Mouse (Mus musculus): ENCODE measurements around the gene Lmtk3. TPM values are rescaled to one million over a fixed set of nuclear protein-coding genes. Genes with fewer than 3 reads are reported as not detected.

Gene Lmtk3
- polyA plus RNA-seq, 1 experiment from 2014 or later: not detected

DNA sequence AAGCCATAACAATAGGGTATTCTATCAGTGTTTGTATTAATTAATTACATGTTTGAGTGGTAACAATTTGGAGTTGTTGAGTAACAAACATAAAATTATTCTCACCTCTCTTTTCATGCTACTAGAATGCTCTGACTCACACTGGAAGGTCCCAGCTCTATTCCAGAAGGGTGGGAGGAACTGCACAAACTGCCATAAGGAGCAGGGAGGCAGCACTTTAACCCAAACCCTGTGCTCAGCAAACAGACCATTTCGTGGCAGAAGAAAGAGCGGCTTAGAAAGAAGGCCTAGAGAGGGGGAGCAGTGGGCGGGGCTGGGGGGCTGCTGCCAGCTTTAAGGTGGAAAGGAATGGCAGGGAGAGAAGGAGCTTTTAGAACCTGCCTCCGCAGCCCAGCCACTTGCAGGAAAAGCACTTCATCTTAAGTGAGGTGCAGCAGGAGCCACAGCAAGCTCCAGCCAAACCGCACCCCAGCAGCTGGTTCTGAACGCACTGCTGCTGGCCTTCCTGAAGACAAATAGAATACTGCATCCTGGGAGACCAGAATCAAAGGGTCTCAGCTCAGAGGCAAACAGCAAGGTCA is 65.0 kb downstream of the Lmtk3 start:
- no peak for ATAC-seq (ENCODE audit: low read depth)
- H3K9ac ChIP-seq (ENCODE audit: low read depth, low read length): no peak overlapping the region
- H3K4me2 ChIP-seq (ENCODE audit: low read depth, low read length): no peak overlapping the region
- no peaks in the 10 kb centered on the region for H3K36me3 ChIP-seq (ENCODE audit: control insufficient read depth, insufficient read depth)
- H3K9me3 ChIP-seq (replicated peaks; ENCODE audit: control insufficient read depth, low read length): no peaks in the 10 kb centered on the region
- no peaks in the 10 kb centered on the region for H3K4me1 ChIP-seq (ENCODE audit: control insufficient read depth, low read depth, low read length)
- no peak overlapping the region for H3K27ac ChIP-seq (ENCODE audit: low read length)
- peaks cover 3% of the 10 kb centered on the region; the same call in 1 of the 2 replicates for H3K27me3 ChIP-seq (ENCODE audit: control insufficient read depth, insufficient read depth, low read depth, low read length)
- WGBS (ENCODE audit: insufficient replicate concordance): 31% methylated on average over 6 of the region's 6 CpGs
- H3K4me3 ChIP-seq (ENCODE audit: low read depth, low read length): no peak overlapping the region

DNA sequence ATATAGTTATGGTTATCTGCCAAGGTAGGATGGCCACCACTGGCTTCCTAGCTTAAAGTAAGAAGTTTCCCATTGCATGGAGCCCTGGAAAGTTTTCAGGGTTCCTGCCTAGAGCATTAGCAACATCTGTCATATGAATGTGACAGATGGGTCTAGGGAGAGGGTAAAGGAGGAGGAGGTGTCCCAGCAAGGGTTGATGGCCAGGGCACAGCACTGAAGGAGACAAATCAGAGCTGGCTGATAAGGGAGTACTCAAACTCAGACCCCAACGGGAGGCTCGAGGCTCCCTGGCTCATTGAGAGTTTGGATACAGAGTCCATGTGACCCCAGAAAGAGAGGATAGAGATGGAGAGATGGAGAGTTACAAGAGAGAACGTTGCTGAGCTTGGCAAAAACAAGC is 67.1 kb downstream of the Lmtk3 start:
- Histone ChIP-seq H3K27ac (ENCODE audit: low read length) (no peak overlapping the region), H3K4me1 (ENCODE audit: control insufficient read depth, low read depth, low read length) (no peaks in the 10 kb centered on the region), H3K27me3 (ENCODE audit: control insufficient read depth, insufficient read depth, low read depth, low read length) (peaks cover 3% of the 10 kb centered on the region; the same call in 1 of the 2 replicates), H3K9me3 (replicated peaks; ENCODE audit: control insufficient read depth, low read length) (no peaks in the 10 kb centered on the region), H3K36me3 (ENCODE audit: control insufficient read depth, insufficient read depth) (no peaks in the 10 kb centered on the region), H3K9ac (ENCODE audit: low read depth, low read length) (no peak overlapping the region), H3K4me3 (ENCODE audit: low read depth, low read length) (no peak overlapping the region), H3K4me2 (ENCODE audit: low read depth, low read length) (no peak overlapping the region)
- WGBS (ENCODE audit: insufficient replicate concordance): 44% methylated on average over 3 of the region's 3 CpGs
- ATAC-seq (ENCODE audit: low read depth): no peak

DNA sequence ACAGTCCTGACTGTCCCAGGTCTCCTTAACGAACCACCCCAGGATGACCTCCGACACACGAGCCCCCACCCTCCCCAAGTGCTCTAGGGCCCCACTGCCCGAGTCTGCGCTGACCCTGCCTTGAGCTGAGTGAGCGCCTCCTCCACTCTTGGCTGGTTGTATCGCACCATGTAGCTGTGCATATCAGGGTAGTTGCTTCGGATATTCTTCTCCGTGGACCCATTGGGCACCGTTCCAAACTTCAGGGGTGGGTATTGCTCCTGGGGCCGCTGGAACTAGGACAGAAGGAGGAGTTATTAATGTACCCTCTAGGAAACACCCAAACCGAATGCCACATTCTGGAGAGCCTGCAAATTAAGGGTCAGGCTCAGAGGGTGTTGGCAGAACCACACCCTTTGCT is 69.6 kb downstream of the Lmtk3 start:
- no peak overlapping the region for H3K4me3 ChIP-seq (ENCODE audit: low read depth, low read length)
- H3K4me2 ChIP-seq (ENCODE audit: low read depth, low read length): no peak overlapping the region
- no peaks in the 10 kb centered on the region for H3K4me1 ChIP-seq (ENCODE audit: control insufficient read depth, low read depth, low read length)
- 72% methylated on average over 12 of the region's 12 CpGs for WGBS (ENCODE audit: insufficient replicate concordance)
- H3K27me3 ChIP-seq (ENCODE audit: control insufficient read depth, insufficient read depth, low read depth, low read length): peaks cover 17% of the 10 kb centered on the region
- H3K9ac ChIP-seq (ENCODE audit: low read depth, low read length): no peak overlapping the region
- no peaks in the 10 kb centered on the region for H3K9me3 ChIP-seq (replicated peaks; ENCODE audit: control insufficient read depth, low read length)
- ATAC-seq (ENCODE audit: low read depth): no peak
- H3K36me3 ChIP-seq (ENCODE audit: control insufficient read depth, insufficient read depth): no peaks in the 10 kb centered on the region
- no peak overlapping the region for H3K27ac ChIP-seq (ENCODE audit: low read length)

Other genes starting within 250 kb of the Lmtk3 start
- 1.3 and 1.8 TPM in 2 replicates for gene Hsd17b14, start 228.8 kb upstream of the Lmtk3 start, polyA plus RNA-seq (2015; fragmentation: Nextera tagmentation; extraction: Ambion mirVana)
- gene Bcat2, start 213.6 kb upstream of the Lmtk3 start, polyA plus RNA-seq (2015; fragmentation: Nextera tagmentation; extraction: Ambion mirVana): 44.0 and 44.6 TPM in 2 replicates
- gene Fgf21, start 168.2 kb upstream of the Lmtk3 start, polyA plus RNA-seq (2015; fragmentation: Nextera tagmentation; extraction: Ambion mirVana): not detected in 2 replicates
- not detected in 2 replicates for gene Fut1, start 166.4 kb upstream of the Lmtk3 start, polyA plus RNA-seq (2015; fragmentation: Nextera tagmentation; extraction: Ambion mirVana)
- 0.05 and 0.06 TPM in 2 replicates for gene Izumo1, start 161.9 kb upstream of the Lmtk3 start, polyA plus RNA-seq (2015; fragmentation: Nextera tagmentation; extraction: Ambion mirVana)
- gene Rasip1, start 156.2 kb upstream of the Lmtk3 start, polyA plus RNA-seq (2015; fragmentation: Nextera tagmentation; extraction: Ambion mirVana): 1.7 and 1.8 TPM in 2 replicates
- gene Mamstr, start 143.8 kb upstream of the Lmtk3 start, polyA plus RNA-seq (2015; fragmentation: Nextera tagmentation; extraction: Ambion mirVana): 0.58 and 1.3 TPM in 2 replicates
- 0.02 and 0.08 TPM in 2 replicates for gene Fut2, start 117.3 kb upstream of the Lmtk3 start, polyA plus RNA-seq (2015; fragmentation: Nextera tagmentation; extraction: Ambion mirVana)
- gene Ntn5, start 99.7 kb upstream of the Lmtk3 start, polyA plus RNA-seq (2015; fragmentation: Nextera tagmentation; extraction: Ambion mirVana): not detected in 2 replicates
- 0.05 TPM in 1 of 2 replicates, not detected in the other for gene Sec1, start 89.3 kb upstream of the Lmtk3 start, polyA plus RNA-seq (2015; fragmentation: Nextera tagmentation; extraction: Ambion mirVana)
- 0.23 and 0.37 TPM in 2 replicates for gene Car11, start 83.9 kb upstream of the Lmtk3 start, polyA plus RNA-seq (2015; fragmentation: Nextera tagmentation; extraction: Ambion mirVana)
- gene Dbp, start 78.7 kb upstream of the Lmtk3 start, polyA plus RNA-seq (2015; fragmentation: Nextera tagmentation; extraction: Ambion mirVana): 0.27 and 0.32 TPM in 2 replicates
- gene Rpl18, start 68.3 kb upstream of the Lmtk3 start, polyA plus RNA-seq (2015; fragmentation: Nextera tagmentation; extraction: Ambion mirVana): 460 and 502 TPM in 2 replicates
- 11.0 and 13.9 TPM in 2 replicates for gene Sphk2, start 65.7 kb upstream of the Lmtk3 start, polyA plus RNA-seq (2015; fragmentation: Nextera tagmentation; extraction: Ambion mirVana)
- gene Fam83e, start 62.5 kb upstream of the Lmtk3 start, polyA plus RNA-seq (2015; fragmentation: Nextera tagmentation; extraction: Ambion mirVana): 0.16 and 0.30 TPM in 2 replicates
- not detected in 2 replicates for gene Spaca4, start 57.9 kb upstream of the Lmtk3 start, polyA plus RNA-seq (2015; fragmentation: Nextera tagmentation; extraction: Ambion mirVana)
- 0.08 and 0.22 TPM in 2 replicates for gene Sult2b1, start 931 bp downstream of the Lmtk3 start, polyA plus RNA-seq (2015; fragmentation: Nextera tagmentation; extraction: Ambion mirVana)
- gene Cyth2, start 30.8 kb downstream of the Lmtk3 start, polyA plus RNA-seq (2015; fragmentation: Nextera tagmentation; extraction: Ambion mirVana): 26.0 and 26.5 TPM in 2 replicates
- gene Kcnj14, start 41.0 kb downstream of the Lmtk3 start, polyA plus RNA-seq (2015; fragmentation: Nextera tagmentation; extraction: Ambion mirVana): 0.14 and 0.15 TPM in 2 replicates
- 19.2 and 20.9 TPM in 2 replicates for gene Grwd1, start 47.2 kb downstream of the Lmtk3 start, polyA plus RNA-seq (2015; fragmentation: Nextera tagmentation; extraction: Ambion mirVana)
- gene Kdelr1, start 89.0 kb downstream of the Lmtk3 start, polyA plus RNA-seq (2015; fragmentation: Nextera tagmentation; extraction: Ambion mirVana): 27.9 and 35.3 TPM in 2 replicates
- 0.04 and 0.05 TPM in 2 replicates for gene Grin2d, start 94.6 kb downstream of the Lmtk3 start, polyA plus RNA-seq (2015; fragmentation: Nextera tagmentation; extraction: Ambion mirVana)
- gene Syngr4, start 113.0 kb downstream of the Lmtk3 start, polyA plus RNA-seq (2015; fragmentation: Nextera tagmentation; extraction: Ambion mirVana): 0.71 and 0.95 TPM in 2 replicates
- gene Tmem143, start 113.2 kb downstream of the Lmtk3 start, polyA plus RNA-seq (2015; fragmentation: Nextera tagmentation; extraction: Ambion mirVana): 3.5 and 4.3 TPM in 2 replicates
- 55.5 and 56.5 TPM in 2 replicates for gene Emp3, start 137.7 kb downstream of the Lmtk3 start, polyA plus RNA-seq (2015; fragmentation: Nextera tagmentation; extraction: Ambion mirVana)
- gene Ccdc114, start 140.3 kb downstream of the Lmtk3 start, polyA plus RNA-seq (2015; fragmentation: Nextera tagmentation; extraction: Ambion mirVana): 0.94 and 1.2 TPM in 2 replicates
- 16.9 and 19.2 TPM in 2 replicates for gene Abcc6, start 246.6 kb downstream of the Lmtk3 start, polyA plus RNA-seq (2015; fragmentation: Nextera tagmentation; extraction: Ambion mirVana)
- gene Nomo1, start 250.0 kb downstream of the Lmtk3 start, polyA plus RNA-seq (2015; fragmentation: Nextera tagmentation; extraction: Ambion mirVana): 22.0 and 23.4 TPM in 2 replicates

All from liver, embryonic 16.5 days (tissue).